ENCODE assay signal across 31 mouse cellular contexts in genomic region chr7:142363107-142363506, GRCm38 (mm10). TPM values are rescaled to one million over a fixed set of nuclear protein-coding genes. Genes with fewer than 3 reads are reported as not detected.
DNase-seq lines count a peak whose midpoint lies in the region; ATAC-seq lines count a peak whose summit lies in the region.
"Had no signal": no experiment of that assay in that cellular context is flagged by ENCODE, and none has a peak within 500 bp of the region (broad histone marks: within the 10 kb centered on the region; RNA-seq: fewer than 3 reads in every experiment).

No protein-coding gene starts in this region.

- WGBS in forebrain, embryonic 15.5 days = 79% methylated on average over 4 of the region's 4 CpGs
- 82% methylated on average over 4 of the region's 4 CpGs for WGBS in embryonic facial prominence, embryonic 10.5 days

- H3K4me3 ChIP-seq in forebrain, embryonic 15.5 days = no peak overlapping the region
- H3K4me3 ChIP-seq in embryonic facial prominence, embryonic 10.5 days = no peak overlapping the region
- H3K4me3 ChIP-seq: embryonic facial prominence, embryonic 13.5 days; heart, embryonic 10.5 days; heart, embryonic 13.5 days had no signal

- no peaks in the 10 kb centered on the region for H3K4me1 ChIP-seq in forebrain, embryonic 15.5 days
- H3K4me1 ChIP-seq in embryonic facial prominence, embryonic 10.5 days = no peaks in the 10 kb centered on the region
- H3K4me1 ChIP-seq: embryonic facial prominence, embryonic 13.5 days; heart, embryonic 13.5 days had no signal

- ATAC-seq in forebrain, embryonic 15.5 days (replicated peaks) = no peak
- ATAC-seq: CD4-positive, CD25-positive, alpha-beta regulatory T cell, adult 4 months; forebrain, embryonic 14.5 days; hindbrain, postnatal 0 days; inflammation-experienced regulatory T-cells, adult 6 months; intestine, embryonic 16.5 days had no signal

- no peak overlapping the region for H3K4me2 ChIP-seq in forebrain, embryonic 15.5 days (replicated peaks)
- H3K4me2 ChIP-seq: embryonic facial prominence, embryonic 13.5 days; heart, embryonic 13.5 days; hindbrain, embryonic 14.5 days had no signal

- H3K9ac ChIP-seq in forebrain, embryonic 15.5 days (replicated peaks) = no peak overlapping the region
- H3K9ac ChIP-seq: embryonic facial prominence, embryonic 13.5 days; heart, embryonic 13.5 days; hindbrain, embryonic 14.5 days had no signal

- no peaks in the 10 kb centered on the region for H3K27me3 ChIP-seq in forebrain, embryonic 15.5 days
- peaks cover 3% of the 10 kb centered on the region for H3K27me3 ChIP-seq in embryonic facial prominence, embryonic 10.5 days (replicated peaks; ENCODE audit: low read depth, poor library complexity, severe bottlenecking)
- H3K27me3 ChIP-seq: embryonic facial prominence, embryonic 13.5 days had no signal

- no peak overlapping the region for H3K27ac ChIP-seq in forebrain, embryonic 15.5 days (replicated peaks)
- no peak overlapping the region for H3K27ac ChIP-seq in embryonic facial prominence, embryonic 10.5 days (replicated peaks)
- H3K27ac ChIP-seq: embryonic facial prominence, embryonic 13.5 days; heart, embryonic 10.5 days; heart, embryonic 13.5 days; hindbrain, embryonic 14.5 days; hindbrain, postnatal 0 days had no signal

- DNase-seq in 3134 (ENCODE audit: extremely low read depth, insufficient read length, low spot score) (peak; percentile 63), 3T3-L1 (ENCODE audit: low read depth, low spot score) (peak; percentile 80), NIH3T3 (ENCODE audit: low read depth) (peak; percentile 42)
- DNase-seq in fibroblast of lung, adult 2 months (ENCODE audit: low read depth) = peak; percentile 54
- DNase-seq in left cerebral cortex, adult 9 months (ENCODE audit: low spot score in 2 of 2) = no peak
- DNase-seq in embryonic facial prominence, embryonic 10.5 days (ENCODE audit: low spot score) = no peak
- DNase-seq in urinary bladder, postnatal 25 days (ENCODE audit: low spot score) = no peak
- DNase-seq: adrenal gland, adult 2 months; adrenal gland, postnatal 14 days; cerebellum, adult 11-12 months; cerebellum, adult 8-10 months; cerebellum, postnatal 14 days; gastrocnemius, postnatal 25 days; heart, adult 18-20 months; heart, postnatal 14 days; heart, postnatal 4 days had no signal

- no peaks in the 10 kb centered on the region for H3K36me3 ChIP-seq in forebrain, embryonic 15.5 days
- no peaks in the 10 kb centered on the region for H3K36me3 ChIP-seq in embryonic facial prominence, embryonic 10.5 days (replicated peaks)
- H3K36me3 ChIP-seq: embryonic facial prominence, embryonic 13.5 days; heart, embryonic 10.5 days; heart, embryonic 13.5 days had no signal

- H3K9me3 ChIP-seq in forebrain, embryonic 15.5 days = no peaks in the 10 kb centered on the region
- no peaks in the 10 kb centered on the region for H3K9me3 ChIP-seq in embryonic facial prominence, embryonic 10.5 days
- H3K9me3 ChIP-seq: embryonic facial prominence, embryonic 13.5 days; heart, embryonic 10.5 days; heart, embryonic 13.5 days had no signal

RNA-seq across cellular contexts. Expression of gene Ifitm10, which starts 10.4 kb away (rescaled TPM):
- polyA plus RNA-seq in forebrain, embryonic 15.5 days (2015; fragmentation: Nextera tagmentation; extraction: Ambion mirVana) = 2.4 and 3.1 TPM in 2 replicates
- polyA plus RNA-seq in embryonic facial prominence, embryonic 10.5 days (2016; fragmentation: Nextera tagmentation; extraction: Ambion mirVana) = 2.2 and 3.0 TPM in 2 replicates

RNA-seq across cellular contexts. Expression of gene Gm49369, which starts 19.4 kb away (rescaled TPM):
- 1.0 and 3.0 TPM in 2 replicates for polyA plus RNA-seq in forebrain, embryonic 15.5 days (2015; fragmentation: Nextera tagmentation; extraction: Ambion mirVana)
- polyA plus RNA-seq in embryonic facial prominence, embryonic 10.5 days (2016; fragmentation: Nextera tagmentation; extraction: Ambion mirVana) = not detected in 2 replicates
- polyA plus RNA-seq: adrenal gland, adult 2 months; C2C12; CD4-positive, CD25-positive, alpha-beta regulatory T cell, adult 4 months; embryonic facial prominence, embryonic 13.5 days; forebrain, embryonic 11.5 days; forebrain, embryonic 14.5 days; heart, embryonic 13.5 days; heart, embryonic 16.5 days; hindbrain, embryonic 11.5 days; hindbrain, embryonic 14.5 days had no signal

RNA-seq across cellular contexts. Expression of gene Ctsd, which starts 24.7 kb away (rescaled TPM):
- polyA plus RNA-seq in forebrain, embryonic 15.5 days (2015; fragmentation: Nextera tagmentation; extraction: Ambion mirVana) = 195 and 218 TPM in 2 replicates
- 151 and 158 TPM in 2 replicates for polyA plus RNA-seq in embryonic facial prominence, embryonic 10.5 days (2016; fragmentation: Nextera tagmentation; extraction: Ambion mirVana)

RNA-seq across cellular contexts. Expression of gene Krtap5-4, which starts 59.8 kb away (rescaled TPM):
- not detected in 2 replicates for polyA plus RNA-seq in forebrain, embryonic 15.5 days (2015; fragmentation: Nextera tagmentation; extraction: Ambion mirVana)
- polyA plus RNA-seq in embryonic facial prominence, embryonic 10.5 days (2016; fragmentation: Nextera tagmentation; extraction: Ambion mirVana) = not detected in 2 replicates
- polyA plus RNA-seq: adrenal gland, adult 2 months; CD4-positive, CD25-positive, alpha-beta regulatory T cell, adult 4 months; embryonic facial prominence, embryonic 13.5 days; forebrain, embryonic 11.5 days; forebrain, embryonic 14.5 days; gonadal fat pad, adult 2 months; heart, embryonic 13.5 days; hindbrain, embryonic 11.5 days; hindbrain, embryonic 14.5 days; hindbrain, postnatal 0 days; inflammation-experienced regulatory T-cells, adult 6 months; intestine, embryonic 16.5 days had no signal

Comparison
In these comparisons a context has a peak if more than half of its experiments do, and no peak if none do; other contexts are left out.
1. DNase-seq: peak in 3134 (single experiment), 3T3-L1 (single experiment), NIH3T3 (single experiment) and fibroblast of lung, adult 2 months (single experiment); none in left cerebral cortex, adult 9 months (0 of 2), embryonic facial prominence, embryonic 10.5 days (single experiment) and urinary bladder, postnatal 25 days (single experiment).